Mouse (Mus musculus) thymus, adult 2 months (tissue): Measurements from ENCODE around the gene Prss43.

Source experiments
- CTCF ChIP-seq: fragments of 200-500 bp; IDR thresholded peaks from 2 replicates; pipeline ENCODE4 v1.5.1; 2012; ENCODE audit warnings: mild to moderate bottlenecking, control low read depth, low read length, moderate library complexity, borderline replicate concordance; ENCODE audit not compliant: control insufficient read depth, poor library complexity, insufficient read depth; ENCODE audit errors: extremely low read depth
- POLR2A ChIP-seq: fragments of 200-500 bp; IDR thresholded peaks from 2 replicates; pipeline ENCODE4 v1.6.1; 2012; ENCODE audit warnings: mild to moderate bottlenecking, low read length, control low read depth, moderate library complexity; ENCODE audit not compliant: control insufficient read depth, poor library complexity, insufficient read depth; ENCODE audit errors: extremely low read depth

DNA sequence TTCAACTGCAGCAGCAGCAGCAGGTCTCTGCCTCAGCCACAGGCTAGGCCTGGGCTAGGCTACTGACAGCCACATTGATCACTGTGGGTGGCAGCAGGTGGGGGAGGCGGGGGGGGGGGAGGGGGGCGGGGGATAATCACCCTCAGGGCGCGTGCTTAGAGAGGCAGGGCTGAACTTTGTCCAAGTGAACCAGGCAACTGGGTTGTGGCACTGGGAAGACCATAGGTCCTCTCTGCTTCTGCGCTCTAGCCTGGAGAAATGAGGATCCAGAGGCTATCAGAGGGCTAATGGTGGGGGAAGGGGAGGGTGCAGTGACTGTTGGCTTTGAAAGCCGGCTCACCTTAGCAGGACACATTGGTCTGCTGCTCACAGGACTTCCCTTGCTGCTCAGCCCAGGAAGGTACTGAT lies 48.8 kb downstream of the Prss43 start:
- TF ChIP-seq CTCF (no peak), POLR2A (no peak)
